Mouse (Mus musculus) kidney, postnatal 0 days (tissue): ENCODE data around the gene Svep1. TPM values are rescaled to one million over a fixed set of nuclear protein-coding genes. Genes with fewer than 3 reads are reported as not detected.

Experiments used
- ATAC-seq: fragments of 200-750 bp; cut with Nextera tagmentation; replicated peaks from 2 replicates; pipeline ENCODE4 v1.8.0; 2017; ENCODE audit warnings: low read depth, moderate number of reproducible peaks, moderate TSS enrichment, moderate library complexity; ENCODE audit not compliant: low FRiP score
- DNase-seq: peaks from one replicate; pipeline ENCODE4 v3.0.0-alpha.2; 2016; ENCODE audit warnings: low spot score
- H3K27ac ChIP-seq: fragments of 300-500 bp; sonication (generic); 2 replicates; pipeline ENCODE4 v1.5.1; 2014; ENCODE audit warnings: mild to moderate bottlenecking
- H3K27me3 ChIP-seq: fragments of 300-500 bp; sonication (generic); 2 replicates; pipeline ENCODE4 v1.6.1; 2014; ENCODE audit warnings: low read length, mixed read lengths; ENCODE audit not compliant: insufficient read depth
- H3K36me3 ChIP-seq: fragments of 300-500 bp; sonication (generic); 2 replicates; pipeline ENCODE4 v1.6.1; 2014; ENCODE audit warnings: low read length, mixed read lengths; ENCODE audit not compliant: insufficient read depth
- H3K4me1 ChIP-seq: fragments of 300-500 bp; sonication (generic); replicated peaks from 2 replicates; pipeline ENCODE4 v1.6.1; 2014; ENCODE audit warnings: antibody characterized with exemption, low read length, mixed read lengths; ENCODE audit not compliant: insufficient read depth
- H3K4me2 ChIP-seq: fragments of 300-500 bp; sonication (generic); 2 replicates; pipeline ENCODE4 v1.6.1; 2014; ENCODE audit warnings: mild to moderate bottlenecking, low read length, moderate library complexity, mixed read lengths
- H3K4me3 ChIP-seq: fragments of 300-500 bp; sonication (generic); replicated peaks from 2 replicates; pipeline ENCODE4 v1.5.1; 2014; ENCODE audit warnings: low read depth, low read length
- H3K9ac ChIP-seq: fragments of 300-500 bp; sonication (generic); 2 replicates; pipeline ENCODE4 v1.6.1; 2014; ENCODE audit warnings: low read depth, low read length
- H3K9me3 ChIP-seq: fragments of 300-500 bp; sonication (generic); replicated peaks from 2 replicates; pipeline ENCODE4 v1.6.1; 2016; ENCODE audit warnings: low read length, inconsistent platforms, mixed read lengths
- CTCF ChIP-seq: IDR thresholded peaks from 2 replicates; pipeline ENCODE4 v1.5.1; 2016; ENCODE audit warnings: antibody characterized with exemption, low read depth, mild to moderate bottlenecking, moderate library complexity
- WGBS: fragments of 180-500 bp; shearing (Covaris S2); extraction: QIAGEN DNeasy Blood & Tissue Kit; methylation state at CpG from one replicate; pipeline ENCODE4 v1.1.7; 2014; 5-methylcytosine and 5-hydroxymethylcytosine counted together
- polyA plus RNA-seq: library from polyadenylated mRNA; unstranded; fragments of >200 nt; fragmentation: Nextera tagmentation; extraction: Ambion mirVana; gene quantifications from 2 replicates; pipeline ENCODE4 v1.2.1, GENCODE M21; 2015

Svep1 gene
- polyA plus RNA-seq, 1 experiment from 2014 or later, result 2.5 TPM

DNA sequence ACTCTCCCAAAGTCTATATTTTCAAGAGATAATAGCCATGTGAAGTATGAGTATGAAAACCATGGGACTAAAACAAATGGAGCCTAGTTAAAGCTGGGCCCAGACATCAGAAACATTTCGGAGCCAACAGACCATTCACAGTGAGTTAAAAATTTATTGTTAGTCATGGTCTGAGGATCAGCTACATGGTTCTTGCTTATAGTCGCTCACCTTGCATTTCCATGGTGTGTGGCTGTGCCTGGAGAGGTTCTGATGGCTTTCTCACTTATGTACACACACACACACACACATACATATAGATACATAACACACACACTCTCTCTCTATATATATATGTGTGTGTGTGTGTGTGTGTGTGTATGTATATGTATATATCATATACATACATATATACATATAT lies 16.8 kb upstream of the Svep1 start:
- no peak overlapping the region for H3K9ac ChIP-seq
- H3K36me3 ChIP-seq, result no peaks in the 10 kb centered on the region
- no peaks in the 10 kb centered on the region for H3K9me3 ChIP-seq
- no peaks in the 10 kb centered on the region for H3K4me1 ChIP-seq
- peak; percentile 34 for DNase-seq
- no peak for ATAC-seq
- no peak overlapping the region for H3K27ac ChIP-seq
- H3K4me2 ChIP-seq, result no peak overlapping the region
- no peak overlapping the region for H3K4me3 ChIP-seq
- H3K27me3 ChIP-seq, result no peaks in the 10 kb centered on the region
- WGBS, result 47% methylated on average over 2 of the region's 2 CpGs
- TF ChIP-seq CTCF, result no peak

DNA sequence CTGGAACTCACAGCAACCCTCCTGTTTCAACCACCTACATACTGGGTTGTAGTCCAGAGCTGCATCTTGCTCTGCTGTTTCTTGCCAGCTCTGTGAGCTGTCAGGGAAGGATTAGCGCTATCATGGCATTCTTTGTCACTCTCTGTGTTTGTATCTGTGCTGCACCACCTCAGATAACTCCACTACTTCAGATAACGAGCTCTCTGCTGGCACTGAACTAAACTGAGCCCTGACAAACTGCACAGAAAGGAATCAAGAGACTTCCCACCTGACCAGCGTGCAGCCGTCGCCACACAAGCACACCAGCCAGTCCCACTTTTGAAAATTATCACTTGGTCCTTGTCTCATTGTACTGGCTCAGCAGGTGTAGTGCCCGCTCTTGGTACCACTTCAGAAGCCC lies 4.7 kb upstream of the Svep1 start:
- no peak for DNase-seq
- no peaks in the 10 kb centered on the region for H3K9me3 ChIP-seq
- H3K4me2 ChIP-seq, result no peak overlapping the region
- no peak overlapping the region for H3K4me3 ChIP-seq
- H3K36me3 ChIP-seq, result no peaks in the 10 kb centered on the region
- 0 out of 2 replicates have a peak, but pooled peaks cover 5% of the 10 kb centered on the region for H3K27me3 ChIP-seq
- no peaks in the 10 kb centered on the region for H3K4me1 ChIP-seq
- H3K9ac ChIP-seq, result no peak overlapping the region
- no peak for TF ChIP-seq CTCF
- no peak for ATAC-seq
- 82% methylated on average over 6 of the region's 6 CpGs for WGBS
- no peak overlapping the region for H3K27ac ChIP-seq

DNA sequence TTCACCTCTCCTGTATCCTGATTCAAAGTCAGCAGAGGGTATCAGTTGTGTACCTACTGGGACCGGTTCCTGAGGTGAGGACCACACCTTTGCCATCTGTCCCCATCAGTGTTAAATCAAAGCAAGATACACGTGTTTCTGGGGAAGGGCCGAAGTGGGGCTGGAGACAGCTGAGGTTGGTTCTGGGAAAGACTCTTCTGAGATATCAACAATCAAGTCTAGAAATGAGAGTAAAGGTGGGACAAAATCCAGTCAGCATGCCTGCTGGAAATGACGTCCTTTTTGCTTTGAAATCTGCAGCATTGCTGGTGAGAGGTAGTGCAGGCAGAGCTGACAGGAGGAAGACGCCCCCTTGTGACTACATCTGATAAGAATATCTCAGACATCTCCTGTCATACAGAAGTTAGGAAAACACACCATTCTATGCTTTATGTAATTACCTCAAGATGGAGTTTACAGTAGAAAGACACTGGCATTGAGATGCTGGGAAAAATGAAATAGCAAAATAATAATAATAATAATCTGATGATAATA lies 4.0 kb upstream of the Svep1 start:
- Histone ChIP-seq H3K36me3 (no peaks in the 10 kb centered on the region), H3K9me3 (no peaks in the 10 kb centered on the region), H3K27ac (no peak overlapping the region), H3K4me2 (no peak overlapping the region), H3K27me3 (peaks cover 7% of the 10 kb centered on the region; the same call in 1 of the 2 replicates), H3K4me1 (no peaks in the 10 kb centered on the region), H3K9ac (no peak overlapping the region), H3K4me3 (no peak overlapping the region)
- TF ChIP-seq CTCF, result peak; percentile 55
- peak; percentile 48 for DNase-seq
- WGBS, result 57% methylated on average over 5 of the region's 5 CpGs
- no peak for ATAC-seq

DNA sequence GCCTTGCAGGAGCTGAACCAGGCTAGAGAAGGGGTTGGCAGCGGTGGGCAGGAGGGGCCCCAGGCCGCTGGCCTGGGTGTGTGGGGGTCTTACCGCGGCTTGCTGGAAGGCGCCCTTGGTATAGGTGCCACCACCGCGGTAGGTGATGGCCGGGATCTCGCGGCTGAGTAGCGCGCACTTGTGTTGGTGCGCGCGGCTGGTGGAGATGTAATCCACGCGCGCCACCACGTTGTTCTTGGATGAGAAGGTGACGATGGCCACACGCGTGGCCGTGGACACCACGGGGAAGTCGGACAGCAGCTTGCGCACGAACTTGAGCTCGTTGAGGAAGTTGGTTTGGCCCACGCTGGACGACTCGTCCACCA lies 927 bp downstream of the Svep1 start:
- Histone ChIP-seq H3K4me1 (no peaks in the 10 kb centered on the region), H3K4me2 (peak overlapping the region; percentile 82), H3K36me3 (no peaks in the 10 kb centered on the region), H3K4me3 (peak overlapping the region; percentile 50), H3K9ac (peak overlapping the region; percentile 61), H3K27ac (no peak overlapping the region), H3K27me3 (peaks cover 10% of the 10 kb centered on the region; the same call in 1 of the 2 replicates), H3K9me3 (no peaks in the 10 kb centered on the region)
- under 1% methylated on average over 31 of the region's 31 CpGs for WGBS
- DNase-seq (no peak), ATAC-seq (peak; percentile 21)
- TF ChIP-seq CTCF, result no peak

DNA sequence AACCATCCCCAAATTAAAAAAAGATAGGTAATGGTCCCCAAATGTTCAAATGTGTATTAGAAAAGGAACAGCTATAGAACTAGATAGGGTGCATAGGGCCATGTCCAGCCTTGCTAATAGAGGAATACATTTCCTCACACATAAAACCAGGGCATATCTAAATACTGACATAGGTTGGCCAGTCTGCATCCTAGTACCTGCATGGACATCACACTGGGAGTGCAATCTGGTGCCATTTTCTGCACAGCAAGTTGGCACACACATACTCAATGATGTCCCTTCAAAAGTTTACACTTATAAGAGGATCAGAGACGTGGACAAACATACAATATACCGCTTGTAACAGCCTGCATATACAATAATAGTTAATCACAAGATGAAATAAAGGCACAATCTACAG lies 5.0 kb downstream of the Svep1 start:
- Histone ChIP-seq H3K4me1 (0 out of 2 replicates have a peak, but pooled peaks cover 3% of the 10 kb centered on the region), H3K4me2 (no peak overlapping the region), H3K4me3 (no peak overlapping the region), H3K36me3 (no peaks in the 10 kb centered on the region), H3K27me3 (peaks cover 9% of the 10 kb centered on the region; the same call in 1 of the 2 replicates), H3K9ac (no peak overlapping the region), H3K27ac (no peak overlapping the region), H3K9me3 (no peaks in the 10 kb centered on the region)
- ATAC-seq (no peak), DNase-seq (no peak)
- TF ChIP-seq CTCF, result no peak
- 96% methylated on average over 2 of the region's 2 CpGs for WGBS

DNA sequence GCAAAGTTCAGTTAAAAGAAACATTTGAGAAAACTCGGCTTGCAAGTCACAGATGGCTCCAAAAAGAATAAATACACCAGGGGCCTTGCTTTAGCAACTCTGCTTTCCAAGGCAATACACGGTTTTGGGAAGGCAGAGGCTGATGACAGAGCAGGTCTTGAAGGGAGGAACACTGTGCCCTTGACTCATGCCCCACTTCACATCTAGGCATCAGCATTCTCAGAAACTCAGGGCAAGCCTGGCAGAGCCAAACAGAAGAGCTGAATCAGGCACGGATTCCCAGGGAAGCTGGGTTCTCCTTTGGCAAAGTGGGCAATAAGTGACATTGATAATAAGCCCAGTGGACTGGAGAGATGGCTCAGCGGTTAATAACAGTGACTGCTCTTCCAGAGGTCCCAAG lies 5.8 kb downstream of the Svep1 start:
- 46% methylated on average over 4 of the region's 4 CpGs for WGBS
- DNase-seq, result peak; percentile 65
- Histone ChIP-seq H3K27ac (0 out of 2 replicates have a peak overlapping the region, but pooled peaks have one; percentile 21), H3K36me3 (no peaks in the 10 kb centered on the region), H3K9me3 (no peaks in the 10 kb centered on the region), H3K4me3 (no peak overlapping the region), H3K4me2 (no peak overlapping the region), H3K27me3 (peaks cover 5% of the 10 kb centered on the region; the same call in 1 of the 2 replicates), H3K9ac (no peak overlapping the region), H3K4me1 (0 out of 2 replicates have a peak, but pooled peaks cover 3% of the 10 kb centered on the region)
- ATAC-seq, result no peak
- TF ChIP-seq CTCF, result no peak

DNA sequence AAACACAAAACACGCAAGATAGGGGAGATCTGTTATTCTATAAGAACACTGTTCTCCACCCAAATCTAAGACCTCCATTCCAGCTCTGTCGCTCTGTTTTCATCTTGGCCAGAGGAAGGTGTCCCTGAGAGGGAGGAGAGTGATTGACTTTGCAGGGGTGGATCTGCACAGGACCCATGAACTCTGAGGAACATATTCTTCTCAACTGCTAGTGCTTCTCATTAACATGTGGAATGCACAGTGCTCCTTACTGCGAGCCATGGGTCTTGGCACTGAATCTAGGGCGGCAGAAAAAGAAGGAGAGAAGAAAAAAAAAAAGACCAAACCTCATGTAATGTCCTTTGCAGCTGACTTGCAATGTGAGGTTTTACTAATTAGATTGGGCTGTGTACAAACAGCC lies 9.4 kb downstream of the Svep1 start:
- 59% methylated on average over 4 of the region's 4 CpGs for WGBS
- H3K27ac ChIP-seq, result no peak overlapping the region
- TF ChIP-seq CTCF, result no peak
- no peaks in the 10 kb centered on the region for H3K9me3 ChIP-seq
- 0 out of 2 replicates have a peak, but pooled peaks cover 3% of the 10 kb centered on the region for H3K4me1 ChIP-seq
- H3K4me2 ChIP-seq, result no peak overlapping the region
- DNase-seq, result no peak
- H3K9ac ChIP-seq, result no peak overlapping the region
- no peaks in the 10 kb centered on the region for H3K27me3 ChIP-seq
- ATAC-seq, result no peak
- H3K4me3 ChIP-seq, result no peak overlapping the region
- H3K36me3 ChIP-seq, result no peaks in the 10 kb centered on the region
